Comparison of ENCODE assay signal across 7 mouse cellular contexts in the genomic region with DNA sequence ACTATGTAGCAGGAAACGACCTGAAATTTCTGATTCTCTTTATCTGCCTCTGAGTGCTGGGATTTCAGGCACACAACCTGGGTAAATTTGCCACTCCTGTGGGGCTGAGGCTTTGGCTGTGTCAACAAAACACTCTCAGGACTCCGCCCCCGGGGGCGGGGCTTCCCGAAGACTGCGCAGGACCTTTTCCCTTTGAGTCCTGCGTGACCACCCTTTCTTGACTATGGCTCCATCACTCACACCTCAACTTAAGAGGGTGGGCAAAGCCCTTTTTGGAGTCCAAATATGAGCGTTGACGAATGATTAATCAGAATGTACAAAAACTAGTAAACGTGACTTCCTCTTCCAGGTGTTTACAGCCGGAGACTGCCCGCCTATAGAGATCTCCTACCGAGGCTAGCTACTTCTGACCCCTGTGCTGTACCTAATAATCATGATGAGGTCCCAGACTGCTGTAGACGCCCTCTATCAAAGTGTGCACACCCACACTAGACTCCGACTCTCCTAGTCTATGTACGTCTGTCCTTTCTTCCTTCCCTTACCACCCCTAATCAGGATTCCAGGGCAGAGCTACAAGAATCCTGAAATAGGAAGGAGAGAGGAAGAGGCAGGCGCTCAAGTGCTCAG. TPM values are rescaled to one million over a fixed set of nuclear protein-coding genes. Genes with fewer than 3 reads are reported as not detected.
DNase-seq lines count a peak whose midpoint lies in the region; ATAC-seq and TF ChIP-seq lines count a peak whose summit lies in the region.

No protein-coding gene starts in this region.

- 15% methylated on average over 17 of the region's 17 CpGs for WGBS in embryonic facial prominence, embryonic 14.5 days
- WGBS in large intestine, adult 2 months = 6% methylated on average over 17 of the region's 17 CpGs
- WGBS in small intestine, adult 2 months = 6% methylated on average over 17 of the region's 17 CpGs

- peak overlapping the region; percentile 45 for H3K4me2 ChIP-seq in embryonic facial prominence, embryonic 14.5 days (ENCODE audit: low read depth, low read length)

- H3K27ac ChIP-seq in embryonic facial prominence, embryonic 14.5 days (replicated peaks; ENCODE audit: low read depth, low read length) = no peak overlapping the region
- peak overlapping the region; percentile 81 for H3K27ac ChIP-seq in small intestine, adult 2 months (ENCODE audit: insufficient read depth, low read depth, low read length)

- ATAC-seq in embryonic facial prominence, embryonic 14.5 days (ENCODE audit: low read depth) = peak; percentile 20; the same call in 1 of the 2 replicates

- H3K27me3 ChIP-seq in embryonic facial prominence, embryonic 14.5 days (replicated peaks; ENCODE audit: control insufficient read depth, insufficient read depth, low read length) = no peaks in the 10 kb centered on the region
- H3K27me3 ChIP-seq in small intestine, adult 2 months (ENCODE audit: control insufficient read depth, insufficient read depth, low read length) = no peaks in the 10 kb centered on the region

- peak; percentile 35 to 56 for DNase-seq in CD8-positive naive resting alpha-beta T cell, adult 2 months (ENCODE audit: low read depth in 2 of 2, low spot score in 2 of 2)
- peak; percentile 61 for DNase-seq in adrenal gland, adult 8-10 months
- DNase-seq in embryonic facial prominence, embryonic 14.5 days (ENCODE audit: low spot score) = peak; percentile 54
- DNase-seq in heart, postnatal 4 days = peak; percentile 58
- DNase-seq in large intestine, adult 2 months (ENCODE audit: low read depth, low spot score) = peak; percentile 81
- DNase-seq in lung, postnatal 25 days (ENCODE audit: low spot score) = peak; percentile 83

- peak overlapping the region; percentile 8; the same call in 1 of the 2 replicates for H3K4me3 ChIP-seq in embryonic facial prominence, embryonic 14.5 days (ENCODE audit: low read depth, low read length)
- H3K4me3 ChIP-seq in small intestine, adult 2 months (ENCODE audit: low read depth, low read length) = peak overlapping the region; percentile 49

- TF ChIP-seq CTCF in small intestine, adult 2 months (IDR thresholded peaks at IDR 0.05; ENCODE audit: extremely low read depth, insufficient read length, insufficient replicate concordance, low read depth, low read length) = no peak

- peak overlapping the region; percentile 5; the same call in 1 of the 2 replicates for H3K9ac ChIP-seq in embryonic facial prominence, embryonic 14.5 days (ENCODE audit: low read depth, low read length)

- peaks cover 32% of the 10 kb centered on the region for H3K36me3 ChIP-seq in embryonic facial prominence, embryonic 14.5 days (ENCODE audit: control insufficient read depth, insufficient read depth, low read length)
- peaks cover under 1% of the 10 kb centered on the region; the same call in 1 of the 2 replicates for H3K36me3 ChIP-seq in small intestine, adult 2 months (ENCODE audit: control insufficient read depth, insufficient read depth, low read length)

- no peaks in the 10 kb centered on the region for H3K9me3 ChIP-seq in embryonic facial prominence, embryonic 14.5 days (ENCODE audit: control insufficient read depth, low read length)

- no peaks in the 10 kb centered on the region for H3K4me1 ChIP-seq in embryonic facial prominence, embryonic 14.5 days (ENCODE audit: control insufficient read depth, insufficient read depth, low read length)
- peaks cover 13% of the 10 kb centered on the region for H3K4me1 ChIP-seq in small intestine, adult 2 months (ENCODE audit: control insufficient read depth, insufficient read depth, insufficient read length, low read length)

- peak; percentile 52; the same call in 1 of the 2 replicates for TF ChIP-seq POLR2A in small intestine, adult 2 months (IDR thresholded peaks at IDR 0.05; ENCODE audit: low read depth, low read length)

RNA-seq across cellular contexts. Expression of a gene that starts 10.2 kb away (rescaled TPM):
- total RNA-seq in adrenal gland, adult 8-10 months (2022) = 100 to 1,000 TPM; 187 to 284 (median 230) TPM
- 27.2 and 30.5 TPM in 2 replicates for polyA plus RNA-seq in embryonic facial prominence, embryonic 14.5 days (2014; fragmentation: Nextera tagmentation; extraction: Ambion mirVana)
- total RNA-seq in heart, postnatal 4 days (2021) = 100 to 1,000 TPM; 198 to 215 TPM
- polyA plus RNA-seq in large intestine, adult 2 months (2012; rRNA removed) = 51.9 and 61.5 TPM in 2 replicates
- 56.4 and 63.8 TPM in 2 replicates for polyA plus RNA-seq in small intestine, adult 2 months (2012; rRNA removed)

RNA-seq across cellular contexts. Expression of a gene that starts 25.6 kb away (rescaled TPM):
- 10 to 100 TPM; 20.1 to 22.4 (median 21.3) TPM for total RNA-seq in adrenal gland, adult 8-10 months (2022)
- polyA plus RNA-seq in embryonic facial prominence, embryonic 14.5 days (2014; fragmentation: Nextera tagmentation; extraction: Ambion mirVana) = 16.0 and 17.2 TPM in 2 replicates
- total RNA-seq in heart, postnatal 4 days (2021) = 10 to 100 TPM; 10.2 to 11.0 TPM
- polyA plus RNA-seq in large intestine, adult 2 months (2012; rRNA removed) = 7.9 and 9.2 TPM in 2 replicates
- polyA plus RNA-seq in small intestine, adult 2 months (2012; rRNA removed) = 3.1 and 4.7 TPM in 2 replicates
